Mouse (Mus musculus): Measurements from ENCODE around the gene Chst8. TPM values are rescaled to one million over a fixed set of nuclear protein-coding genes. Genes with fewer than 3 reads are reported as not detected.

Chst8 gene
- total RNA-seq, 2 experiments from 2014 or later, result 0.46 TPM; not detected in 1

- no peak for DNase-seq
Observed at GRCm38 (mm10) chr7:34714848-34715460, 97.6 kb downstream of the Chst8 start.

GRCm38 (mm10) chr7:34709111-34709510 lies 103.4 kb downstream of the Chst8 start:
- DNase-seq, result peak; percentile 69 to 75

- DNase-seq, result no peak
Observed at GRCm38 (mm10) chr7:34704401-34704800, 108.1 kb downstream of the Chst8 start.

- DNase-seq, result no peak
Observed at GRCm38 (mm10) chr7:34703437-34703836, 109.1 kb downstream of the Chst8 start.

DNA sequence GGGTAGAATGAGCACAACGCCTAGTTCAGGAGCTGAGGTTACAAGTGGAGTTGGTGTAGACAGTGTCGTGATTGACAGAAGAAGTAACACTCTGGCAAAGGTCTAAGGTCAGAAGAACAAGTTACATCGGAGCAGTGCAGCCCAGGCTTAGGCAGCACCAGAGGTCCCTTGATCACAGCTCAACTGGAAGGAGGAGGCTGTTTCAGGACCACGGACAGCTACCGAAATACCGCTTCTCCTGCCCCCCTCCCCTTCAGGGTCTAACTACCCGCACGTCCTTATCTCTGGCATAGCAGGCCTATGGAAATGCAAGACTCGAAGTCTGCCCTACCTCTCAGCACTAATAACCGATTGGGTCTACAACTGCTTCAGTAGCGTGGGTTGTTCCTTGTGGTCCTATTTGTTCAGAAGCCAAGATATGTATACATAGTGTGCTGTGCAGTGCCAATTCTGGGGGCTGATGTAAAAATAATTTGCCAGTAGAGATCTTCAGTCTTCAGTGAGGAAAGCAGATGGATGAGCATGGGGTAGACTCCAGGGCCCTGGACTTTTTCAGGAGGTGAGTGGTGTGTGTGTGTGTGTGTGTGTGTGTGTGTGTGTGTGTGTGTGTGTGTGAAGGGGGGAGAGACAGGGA lies 109.7 kb downstream of the Chst8 start:
- DNase-seq, result peak in 1 of 2 experiments; percentile 17

GRCm38 (mm10) chr7:34699888-34700287 lies 112.6 kb downstream of the Chst8 start:
- no peak for DNase-seq

GRCm38 (mm10) chr7:34698221-34698620 lies 114.3 kb downstream of the Chst8 start:
- no peak for DNase-seq

DNA sequence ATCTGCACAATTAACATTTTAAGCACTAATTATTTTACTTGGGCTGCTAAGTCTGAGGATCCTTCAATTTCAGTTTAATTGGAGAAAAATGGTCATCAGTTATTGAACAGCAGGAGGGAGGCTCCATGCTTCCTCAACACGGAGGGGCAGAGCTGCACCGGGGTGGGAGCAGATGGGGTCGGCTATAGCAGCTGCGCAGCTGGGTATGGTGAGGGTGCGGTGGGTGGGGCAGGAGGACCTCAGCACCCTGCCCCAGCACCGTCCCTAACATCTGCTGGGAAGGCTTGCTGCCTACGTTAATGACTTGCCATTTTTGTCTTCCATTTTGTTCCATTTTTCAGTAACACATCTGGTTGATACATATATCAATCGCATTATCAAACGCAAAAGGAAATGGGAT lies 116.4 kb downstream of the Chst8 start:
- DNase-seq, result no peak

GRCm38 (mm10) chr7:34694898-34695297 lies 117.6 kb downstream of the Chst8 start:
- no peak for DNase-seq

GRCm38 (mm10) chr7:34693916-34694315 lies 118.6 kb downstream of the Chst8 start:
- DNase-seq, result no peak

- no peak for DNase-seq
Observed at GRCm38 (mm10) chr7:34693072-34693471, 119.4 kb downstream of the Chst8 start.

GRCm38 (mm10) chr7:34690111-34690510 lies 122.4 kb downstream of the Chst8 start:
- DNase-seq, result no peak

GRCm38 (mm10) chr7:34689028-34689427 lies 123.5 kb downstream of the Chst8 start:
- DNase-seq, result peak in 1 of 2 experiments; percentile 9

- DNase-seq, result no peak
Observed at GRCm38 (mm10) chr7:34685801-34686200, 126.7 kb downstream of the Chst8 start.

GRCm38 (mm10) chr7:34685176-34685575 lies 127.3 kb downstream of the Chst8 start:
- no peak for DNase-seq

- no peak for DNase-seq
Observed at GRCm38 (mm10) chr7:34680771-34681421, 131.6 kb downstream of the Chst8 start.

GRCm38 (mm10) chr7:34679886-34680285 lies 132.6 kb downstream of the Chst8 start:
- no peak for DNase-seq

GRCm38 (mm10) chr7:34675831-34676514 lies 136.5 kb downstream of the Chst8 start:
- DNase-seq, result peak; percentile 66 to 87

DNA sequence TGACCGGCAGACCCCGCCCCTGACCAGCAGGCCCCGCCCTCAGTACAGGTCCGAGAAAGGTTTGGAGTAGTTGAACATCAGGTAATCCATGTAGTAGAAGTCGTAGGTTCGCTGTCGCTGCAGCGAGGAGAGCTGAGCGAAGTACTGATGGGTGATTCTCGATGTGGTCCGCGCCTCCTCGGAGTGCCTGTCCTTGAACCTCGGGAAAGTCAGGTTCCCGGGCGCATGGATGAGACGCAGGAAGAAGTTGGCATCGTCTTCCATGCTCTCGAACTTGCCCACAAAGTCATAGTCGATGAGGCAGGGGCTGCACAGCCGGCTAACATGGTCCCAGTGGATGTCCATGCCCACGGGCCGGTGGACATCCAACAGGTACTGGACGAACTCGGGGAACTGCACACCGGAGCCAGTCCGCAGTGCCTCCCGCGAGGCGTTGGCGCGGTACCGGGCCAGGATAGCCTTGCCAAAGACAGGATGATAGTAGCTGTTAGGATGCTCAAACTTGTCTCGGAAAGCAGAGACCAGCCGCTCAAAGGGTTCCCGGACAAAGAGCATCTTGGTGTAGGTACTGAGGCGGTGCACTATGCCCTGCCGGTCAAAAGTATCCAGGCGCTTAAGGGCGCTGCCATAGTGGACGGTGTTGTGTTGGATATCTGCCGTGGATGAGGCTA lies 137.3 kb downstream of the Chst8 start:
- DNase-seq, result no peak

- no peak for DNase-seq
Observed at GRCm38 (mm10) chr7:34672916-34673315, 139.6 kb downstream of the Chst8 start.

DNA sequence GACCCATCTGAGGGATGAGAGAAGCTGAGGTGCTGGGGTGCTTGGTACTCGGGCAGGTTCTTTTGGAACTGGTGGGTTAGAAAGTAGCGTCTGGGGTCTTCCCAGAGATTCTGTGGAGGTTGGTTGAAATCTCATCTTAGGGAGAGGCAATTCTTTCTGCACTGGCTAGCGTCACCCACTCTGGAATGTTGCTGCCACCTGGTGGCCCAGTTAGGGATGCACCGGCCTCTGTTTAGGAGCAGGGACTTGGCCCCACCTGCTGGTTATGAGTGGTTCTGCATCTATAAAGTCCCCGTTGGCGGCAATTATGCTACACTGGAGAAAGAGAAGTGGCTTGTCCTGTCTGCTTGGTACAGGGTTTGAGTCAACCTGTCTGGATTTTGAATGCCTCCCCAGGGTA lies 140.6 kb downstream of the Chst8 start:
- DNase-seq, result peak; percentile 82 to 95

- no peak for DNase-seq
Observed at GRCm38 (mm10) chr7:34670778-34671177, 141.7 kb downstream of the Chst8 start.

Measured in heart, adult 18-20 months (tissue).